Mouse (Mus musculus) urinary bladder, postnatal 36 days (tissue): Measurements from ENCODE around the gene Lrrfip2.

Source experiments
- DNase-seq, 2 experiments: peaks; one replicate each; pipeline ENCODE4 v3.0.0; 2022; ENCODE audit warnings: low spot score in 2 of 2, mixed read lengths in 1 of 2

Lrrfip2 gene

GRCm38 (mm10) chr9:111161213-111161612 is 43.8 kb downstream of the Lrrfip2 start:
- no peak for DNase-seq

DNA sequence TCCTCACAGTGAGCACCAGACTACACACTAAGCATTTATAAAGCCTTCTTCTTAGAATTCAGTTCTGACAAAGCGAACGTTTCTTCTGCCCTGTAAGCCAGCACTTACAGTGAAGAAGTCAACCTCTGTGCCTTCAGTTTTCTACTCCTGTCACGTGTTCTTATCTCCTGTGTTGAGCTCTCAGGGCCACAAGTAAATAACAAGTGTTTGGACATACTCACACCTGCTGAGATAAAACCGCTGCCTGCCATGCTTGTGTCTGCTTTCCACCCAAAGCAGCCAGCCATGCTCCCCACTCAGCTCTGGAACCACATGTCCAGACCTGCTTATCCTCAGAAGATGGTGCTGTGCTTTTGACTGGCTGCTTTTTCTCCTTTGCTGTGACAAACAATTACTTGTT is 49.2 kb downstream of the Lrrfip2 start:
- no peak for DNase-seq

DNA sequence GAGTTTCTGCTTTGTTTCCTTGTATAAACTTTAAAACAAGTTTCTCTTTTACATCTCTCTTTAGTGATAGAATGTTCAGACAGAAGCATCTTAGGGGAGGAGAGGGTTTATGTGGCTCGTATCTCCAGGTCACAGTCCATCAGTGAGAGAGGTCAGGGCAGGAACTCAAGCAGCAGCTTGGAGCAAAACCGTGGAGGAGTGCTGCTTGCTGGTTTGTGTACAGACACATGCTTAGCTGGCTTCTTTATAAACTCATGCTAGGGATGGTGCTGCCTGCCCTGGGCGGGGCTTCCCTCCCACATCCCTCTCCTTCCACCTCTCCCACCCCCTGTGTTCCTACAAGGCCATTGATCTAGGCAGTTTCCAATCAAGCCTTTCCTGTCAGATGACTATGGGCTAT is 53.0 kb downstream of the Lrrfip2 start:
- no peak for DNase-seq

DNA sequence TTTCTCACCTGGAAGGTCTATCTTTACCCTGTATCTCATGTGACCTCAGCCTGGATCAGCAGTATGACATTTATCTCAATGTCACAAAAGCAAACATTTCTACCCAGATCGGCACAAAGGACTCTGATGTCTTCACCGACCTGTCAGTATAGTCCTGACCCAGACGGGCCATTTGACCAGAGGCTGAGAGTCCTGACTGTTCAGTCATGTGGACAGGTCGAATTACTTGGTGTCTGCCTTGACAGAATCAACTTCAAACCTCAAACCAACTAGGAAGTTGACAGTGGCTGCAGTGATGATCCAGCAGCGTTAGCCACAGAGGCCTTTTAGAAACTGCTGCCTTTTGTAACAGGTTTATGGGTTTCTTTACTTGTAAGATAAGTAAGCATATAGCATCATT is 56.7 kb downstream of the Lrrfip2 start:
- no peak for DNase-seq

DNA sequence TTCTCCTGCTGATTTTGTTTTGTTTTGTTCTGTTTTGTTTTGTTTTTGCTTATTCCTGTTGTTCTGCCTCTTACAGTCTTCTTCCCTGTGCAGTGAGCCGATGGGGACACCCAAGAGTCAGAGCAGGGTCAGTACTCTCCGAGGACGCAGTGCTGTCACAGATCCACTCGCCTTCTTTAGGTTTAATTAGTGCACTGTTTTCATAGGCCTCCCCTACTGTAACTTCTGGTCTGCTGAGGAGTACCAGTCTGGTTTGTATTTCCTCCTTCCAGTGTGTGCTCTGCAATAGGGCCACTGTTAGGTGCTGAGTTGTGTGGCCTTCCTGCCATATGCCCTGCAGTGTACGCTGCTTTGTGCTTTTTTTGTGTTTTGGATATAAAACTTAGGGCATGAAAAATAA is 61.6 kb downstream of the Lrrfip2 start:
- DNase-seq, result no peak

DNA sequence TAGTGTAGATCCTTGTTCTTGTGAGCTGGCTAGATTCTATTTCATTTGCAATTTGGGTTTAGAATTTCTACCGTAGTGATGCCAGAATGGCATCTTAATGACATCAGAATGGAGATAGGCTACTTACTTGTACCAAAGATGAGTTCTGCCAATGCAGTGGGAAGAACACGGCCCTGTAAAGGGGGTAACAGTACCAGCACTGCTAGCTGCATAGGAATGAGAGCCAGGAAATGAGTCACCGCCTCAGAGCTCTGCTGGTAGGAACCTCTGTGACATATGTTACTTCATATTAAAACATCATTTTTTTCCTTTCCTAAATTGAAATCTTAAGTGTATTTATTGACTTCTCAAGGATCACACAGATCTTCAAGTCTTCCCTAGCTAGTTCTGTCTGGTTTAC is 64.8 kb downstream of the Lrrfip2 start:
- DNase-seq, result no peak

DNA sequence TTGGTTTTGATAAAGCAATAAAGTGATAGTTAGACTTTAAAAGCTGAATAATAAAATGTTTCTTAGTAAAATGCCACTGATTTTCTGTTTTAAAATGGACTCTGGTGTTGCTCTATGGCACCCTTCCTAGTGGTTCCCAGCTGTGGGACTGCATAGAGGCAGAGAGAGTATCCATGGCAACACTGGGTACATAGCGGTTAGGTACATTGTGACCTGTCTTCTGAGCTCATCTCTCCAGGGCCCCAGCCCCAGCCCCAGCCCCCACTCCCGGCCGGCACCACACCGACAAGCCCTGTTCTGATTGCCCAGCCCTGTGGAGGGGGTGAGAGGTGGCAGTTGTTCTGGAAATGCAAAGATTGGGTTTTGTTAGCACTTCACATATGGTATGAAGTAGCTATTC is 67.5 kb downstream of the Lrrfip2 start:
- DNase-seq, result no peak

DNA sequence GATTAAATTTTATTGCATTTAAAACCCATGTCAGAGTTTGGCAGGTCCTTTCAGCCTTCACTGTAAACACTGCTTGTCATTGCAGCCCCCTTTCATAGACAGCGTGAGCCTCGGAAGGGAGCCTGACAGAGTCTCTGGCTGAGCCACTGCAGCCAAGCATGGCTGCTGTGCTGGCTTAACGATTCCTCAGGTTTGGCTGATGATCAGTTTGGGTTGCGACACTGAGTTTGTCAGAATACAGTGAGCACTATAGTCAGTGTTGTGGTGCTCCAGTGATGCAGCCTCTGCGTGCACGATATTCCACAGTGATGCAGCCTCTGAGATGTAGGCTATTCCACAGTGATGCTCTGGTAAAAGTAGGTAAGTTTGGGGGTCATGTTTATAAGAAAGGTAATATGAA is 69.5 kb downstream of the Lrrfip2 start:
- peak in 1 of 2 experiments; percentile 24 for DNase-seq

GRCm38 (mm10) chr9:111188731-111189130 is 71.3 kb downstream of the Lrrfip2 start:
- DNase-seq, result no peak

DNA sequence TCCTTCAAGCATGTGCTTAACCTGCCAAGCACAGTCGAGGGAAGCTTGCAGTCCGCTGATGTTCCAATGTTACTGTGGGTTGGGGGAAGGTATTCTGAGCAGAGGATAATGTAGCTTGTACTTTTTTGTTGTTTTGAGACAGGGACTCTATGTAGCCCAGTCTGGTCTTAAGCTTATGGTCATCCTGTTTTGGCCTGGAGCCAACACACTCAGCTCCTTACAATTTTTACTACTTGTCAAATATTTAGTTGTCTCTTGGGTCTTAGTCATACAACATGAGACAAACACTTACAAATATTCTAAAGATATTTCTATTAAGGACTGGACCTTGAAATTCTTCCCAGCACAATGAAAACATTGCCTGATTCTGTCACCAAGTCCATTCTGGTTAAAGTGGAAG is 75.8 kb downstream of the Lrrfip2 start:
- no peak for DNase-seq

- no peak for DNase-seq
Observed at GRCm38 (mm10) chr9:111197116-111197515, 79.7 kb downstream of the Lrrfip2 start.

- no peak for DNase-seq
Observed at GRCm38 (mm10) chr9:111197712-111198111, 80.3 kb downstream of the Lrrfip2 start.

DNA sequence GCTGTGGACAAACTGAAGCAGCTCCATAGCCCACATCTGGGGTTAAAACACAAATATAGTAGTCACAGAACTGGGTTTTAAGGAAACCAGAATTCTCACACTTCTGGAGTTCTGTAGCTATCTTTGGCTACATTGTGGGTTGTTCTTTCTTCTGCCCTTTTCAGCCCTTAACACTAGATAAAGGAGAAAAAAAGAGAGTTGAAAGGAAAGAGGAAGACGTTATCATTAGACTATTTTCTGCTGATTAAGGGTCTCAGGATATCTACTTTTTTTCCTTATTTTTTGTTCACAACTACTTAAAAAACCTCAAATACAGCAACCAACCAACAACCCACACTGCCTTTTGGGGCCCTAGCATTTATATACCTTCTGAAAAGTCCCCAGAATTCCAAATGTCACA is 80.9 kb downstream of the Lrrfip2 start:
- DNase-seq, result no peak

DNA sequence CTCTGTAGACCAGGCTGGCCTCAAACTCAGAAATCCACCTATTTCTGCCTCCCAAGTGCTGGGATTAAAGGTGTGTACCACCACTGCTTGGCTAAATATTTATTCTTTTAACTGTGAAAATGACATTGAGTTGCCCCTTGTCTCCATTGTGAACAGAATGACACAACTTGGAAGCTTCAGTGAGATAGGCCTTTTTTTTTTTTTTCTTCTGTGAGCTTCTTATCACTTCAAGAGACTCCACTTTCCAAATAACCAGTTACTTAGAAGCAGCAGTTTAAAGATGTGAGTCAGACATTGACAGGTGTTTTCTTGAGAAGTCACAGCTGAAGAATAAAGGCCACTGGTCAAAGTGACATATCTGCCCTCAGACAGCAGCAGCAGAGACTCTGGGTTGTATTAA is 82.8 kb downstream of the Lrrfip2 start:
- DNase-seq, result no peak

- no peak for DNase-seq
Observed at GRCm38 (mm10) chr9:111204601-111205375, 87.4 kb downstream of the Lrrfip2 start.

DNA sequence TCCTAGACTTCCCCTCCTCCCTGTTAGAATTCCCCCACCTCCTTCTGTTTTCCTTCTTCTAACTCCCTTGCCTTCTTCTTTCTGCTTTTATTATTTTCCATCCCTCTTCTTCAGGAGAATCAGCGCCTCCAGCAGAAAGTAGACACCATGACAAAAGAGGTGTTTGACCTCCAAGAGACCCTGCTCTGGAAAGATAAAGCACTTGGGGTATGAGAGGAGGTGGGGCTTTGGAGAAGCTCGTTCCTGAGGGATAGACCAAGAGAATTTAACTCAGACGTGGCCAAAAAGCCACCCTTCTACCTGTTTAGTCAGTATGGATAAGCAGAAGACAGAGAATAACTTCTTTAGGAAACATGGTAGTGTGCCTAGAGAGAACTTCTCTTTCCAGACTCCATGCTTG is 90.3 kb downstream of the Lrrfip2 start:
- DNase-seq, result no peak

DNA sequence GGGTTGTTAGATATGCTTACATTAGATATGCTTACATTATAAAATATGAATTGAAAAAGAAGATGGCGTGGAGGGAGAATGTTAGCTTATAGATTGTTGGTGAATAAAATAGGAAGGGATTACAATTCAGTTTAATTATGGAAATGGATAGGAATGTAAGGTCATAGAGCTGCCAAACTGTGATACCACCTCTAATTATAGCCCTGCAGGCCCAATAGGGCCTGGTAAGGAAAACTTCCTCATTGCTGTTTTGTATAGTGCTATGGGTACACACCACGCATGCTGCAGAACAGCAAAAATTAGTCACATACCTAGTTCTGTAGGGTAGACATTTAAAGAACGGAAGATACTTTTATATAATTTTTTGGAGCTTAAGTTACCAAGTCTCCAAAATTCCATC is 90.8 kb downstream of the Lrrfip2 start:
- DNase-seq, result no peak

GRCm38 (mm10) chr9:111209158-111209699 is 91.8 kb downstream of the Lrrfip2 start:
- DNase-seq, result no peak

DNA sequence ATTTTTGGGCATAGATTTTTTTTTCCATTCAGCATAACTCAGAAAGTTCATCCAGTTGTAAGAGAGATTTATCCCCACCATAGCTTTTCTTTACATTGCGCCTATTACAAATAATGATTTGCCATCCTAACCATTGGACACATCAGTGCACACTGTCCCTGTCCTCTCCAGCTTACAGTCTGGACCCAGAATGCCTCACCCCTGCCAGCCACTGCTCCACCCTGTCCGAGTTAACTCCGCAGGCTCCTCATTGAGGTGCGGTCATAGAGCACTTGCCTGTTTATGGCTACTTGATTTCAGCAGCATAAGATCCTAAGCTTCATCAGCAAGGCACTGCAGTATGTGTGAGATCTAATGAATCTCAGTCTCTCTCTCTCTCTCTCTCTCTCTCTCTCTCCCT is 93.0 kb downstream of the Lrrfip2 start:
- DNase-seq, result no peak

DNA sequence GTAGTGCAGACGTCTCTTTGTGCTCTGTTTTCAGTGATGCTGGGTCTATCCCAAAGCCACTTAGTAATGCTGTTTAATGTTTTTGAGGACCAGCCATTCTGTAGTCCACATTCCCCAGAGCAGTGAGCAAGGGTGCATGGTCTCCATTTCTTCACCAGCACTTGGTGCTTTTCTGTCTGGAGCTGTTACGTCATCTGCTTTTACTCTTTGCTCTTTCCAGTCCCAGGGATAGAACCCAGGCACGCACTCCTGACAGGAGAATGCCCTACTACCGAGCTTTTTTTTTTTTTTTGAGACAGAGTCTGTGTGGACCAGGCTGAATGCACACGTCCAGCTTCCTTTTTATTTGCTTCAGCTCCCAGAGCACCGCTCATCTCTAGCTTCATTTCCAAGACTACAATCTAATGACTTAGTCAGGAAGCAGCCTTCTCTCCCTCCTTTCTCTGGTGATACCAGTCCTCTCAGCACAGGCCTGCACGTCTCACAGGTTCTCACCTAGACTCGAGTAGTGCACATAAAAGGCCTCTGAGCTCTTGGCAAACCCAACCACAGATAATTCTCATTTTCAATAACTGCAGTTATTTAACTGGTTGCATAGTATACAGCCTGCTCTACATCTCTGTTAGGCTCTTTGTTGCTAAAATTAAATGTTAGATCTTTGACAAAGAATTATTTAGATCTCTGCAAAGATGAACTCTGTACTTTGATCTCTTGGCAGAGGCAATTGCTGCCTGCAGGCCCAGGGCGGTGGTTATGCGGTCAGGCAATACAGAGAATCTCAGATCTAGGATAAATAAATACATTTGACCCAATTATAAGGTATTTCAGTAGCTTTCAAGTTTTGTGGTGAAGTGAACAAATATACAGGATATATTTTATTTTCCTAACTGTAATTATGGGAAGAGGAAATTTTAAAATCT is 94.0 kb downstream of the Lrrfip2 start:
- no peak for DNase-seq

DNA sequence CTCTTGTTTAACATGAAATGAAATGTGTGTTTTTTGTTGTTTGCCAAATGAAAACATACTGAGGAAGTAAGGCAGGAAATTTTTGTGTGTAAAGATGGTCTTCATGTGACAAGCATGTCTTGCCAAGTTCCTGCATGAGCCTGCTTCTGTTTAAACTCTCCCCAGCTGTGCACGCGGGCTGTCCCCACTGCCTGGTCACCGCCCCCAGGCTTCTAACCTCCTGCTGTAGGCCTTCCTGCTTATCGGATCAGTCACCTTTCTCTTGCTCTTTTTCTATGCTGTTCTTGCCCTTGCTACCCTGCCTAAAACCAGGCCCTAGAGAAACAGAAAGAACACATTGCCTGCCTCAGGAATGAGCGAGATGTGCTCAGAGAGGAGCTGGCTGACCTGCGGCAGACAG is 96.1 kb downstream of the Lrrfip2 start:
- peak in 1 of 2 experiments; percentile 11 for DNase-seq

- no peak for DNase-seq
Observed at GRCm38 (mm10) chr9:111216424-111216823, 99.0 kb downstream of the Lrrfip2 start.
